Mouse (Mus musculus): Measurements from ENCODE around the gene Pkp4. TPM values are rescaled to one million over a fixed set of nuclear protein-coding genes. Genes with fewer than 3 reads are reported as not detected.

Gene Pkp4
- total RNA-seq, 1 experiment: 54.3 TPM

DNA sequence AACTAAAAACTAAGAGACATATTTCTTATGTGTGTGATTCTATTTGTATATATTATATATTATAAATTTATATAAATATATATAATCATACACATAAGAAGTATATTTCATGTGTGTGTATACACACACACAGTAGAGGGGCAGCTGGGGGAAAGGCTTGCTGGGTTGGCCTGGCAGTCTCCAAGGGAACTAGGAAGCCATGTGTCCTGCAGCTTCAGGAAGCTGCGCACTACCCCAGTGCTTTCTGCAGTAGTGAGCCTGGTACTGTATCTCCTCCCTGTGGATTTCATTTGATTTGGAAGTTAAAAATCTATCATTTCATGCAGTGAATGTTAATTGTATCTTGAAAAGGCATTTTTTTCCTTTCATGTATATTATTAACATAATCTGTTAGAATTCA, 180.2 kb downstream of the Pkp4 start:
- Histone ChIP-seq H3K27ac (ENCODE audit: insufficient read depth, low read depth, low read length, poor library complexity, severe bottlenecking) (no peak overlapping the region), H3K4me1 (ENCODE audit: control insufficient read depth in 2 of 2, insufficient read depth in 2 of 2, low read length in 2 of 2, poor library complexity in 1 of 2) (peaks cover 0 to 2% of the 10 kb centered on the region in 2 experiments; a peak in 1 of 4 replicates), H3K36me3 (ENCODE audit: control insufficient read depth, insufficient read depth, low read length, poor library complexity, severe bottlenecking) (peaks cover 44% of the 10 kb centered on the region), H3K9ac (ENCODE audit: insufficient read depth, low read depth, low read length, poor library complexity, severe bottlenecking) (no peak overlapping the region), H3K4me3 (ENCODE audit: insufficient read depth in 1 of 2, low read depth in 1 of 2, low read length in 2 of 2, poor library complexity in 1 of 2, severe bottlenecking in 1 of 2) (no peak overlapping the region), H3K9me3 (ENCODE audit: control insufficient read depth, insufficient read depth, low read depth, low read length) (no peaks in the 10 kb centered on the region)
- in situ Hi-C loops (cut with MboI; ENCODE audit: low sequenced_read_pairs in 2 of 2, unreplicated experiment in 2 of 2): no loop called here
- TF ChIP-seq HCFC1 (IDR thresholded peaks at IDR 0.05; ENCODE audit: borderline replicate concordance, insufficient read depth, low read length) (no peak), MAFK (IDR thresholded peaks at IDR 0.05; ENCODE audit: insufficient read depth, low read depth, low read length) (no peak), ZNF384 (IDR thresholded peaks at IDR 0.05; ENCODE audit: low read depth, low read length) (no peak), ZC3H11A (IDR thresholded peaks at IDR 0.05; ENCODE audit: borderline replicate concordance, low read depth, low read length) (no peak), CHD2 (IDR thresholded peaks at IDR 0.05; ENCODE audit: low read depth, low read length) (no peak)
- DNase-seq (ENCODE audit: low read depth, low spot score): no peak

DNA sequence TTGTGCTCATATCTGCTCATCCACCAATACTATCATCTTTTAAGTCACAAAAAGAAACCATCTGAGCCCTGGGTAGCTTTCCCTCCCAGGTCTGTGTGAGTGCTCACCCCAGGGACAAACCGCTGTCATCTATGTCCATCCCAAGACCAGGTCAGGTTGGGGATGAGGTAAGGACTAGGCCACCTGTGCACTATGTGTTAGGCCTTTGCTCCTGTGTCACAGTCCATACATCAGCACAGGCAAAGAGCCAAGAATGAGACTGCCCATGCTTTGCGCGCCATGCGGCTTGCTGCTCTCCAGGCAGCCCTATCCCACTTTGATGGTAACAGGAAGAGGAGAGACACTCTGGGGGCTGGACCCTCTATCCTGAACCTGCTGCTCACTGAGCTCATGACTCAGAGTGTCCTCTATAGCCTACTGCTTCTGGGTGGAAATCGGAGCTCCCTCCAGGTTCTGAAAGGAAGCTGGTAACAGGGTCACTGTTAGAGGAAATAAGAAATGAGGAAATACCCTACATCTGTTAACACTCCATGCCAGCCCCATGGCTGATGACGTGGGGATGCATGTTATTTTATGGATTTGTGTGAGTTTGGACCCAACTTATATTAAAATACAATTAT, 182.1 kb downstream of the Pkp4 start:
- no peak for DNase-seq (ENCODE audit: low read depth, low spot score)
- TF ChIP-seq MAFK (IDR thresholded peaks at IDR 0.05; ENCODE audit: insufficient read depth, low read depth, low read length): no peak
- no peak for TF ChIP-seq ZC3H11A (IDR thresholded peaks at IDR 0.05; ENCODE audit: borderline replicate concordance, low read depth, low read length)
- no peak for TF ChIP-seq ZNF384 (IDR thresholded peaks at IDR 0.05; ENCODE audit: low read depth, low read length)
- no peak for TF ChIP-seq HCFC1 (IDR thresholded peaks at IDR 0.05; ENCODE audit: borderline replicate concordance, insufficient read depth, low read length)
- TF ChIP-seq CHD2 (IDR thresholded peaks at IDR 0.05; ENCODE audit: low read depth, low read length): no peak
- Histone ChIP-seq H3K4me1 (ENCODE audit: control insufficient read depth in 2 of 2, insufficient read depth in 2 of 2, low read length in 2 of 2, poor library complexity in 1 of 2) (peaks cover 0 to 9% of the 10 kb centered on the region in 2 experiments; a peak in 2 of 4 replicates), H3K9me3 (ENCODE audit: control insufficient read depth, insufficient read depth, low read depth, low read length) (no peaks in the 10 kb centered on the region), H3K36me3 (ENCODE audit: control insufficient read depth, insufficient read depth, low read length, poor library complexity, severe bottlenecking) (peaks cover 38% of the 10 kb centered on the region), H3K4me3 (ENCODE audit: insufficient read depth in 1 of 2, low read depth in 1 of 2, low read length in 2 of 2, poor library complexity in 1 of 2, severe bottlenecking in 1 of 2) (no peak overlapping the region), H3K9ac (ENCODE audit: insufficient read depth, low read depth, low read length, poor library complexity, severe bottlenecking) (no peak overlapping the region), H3K27ac (ENCODE audit: insufficient read depth, low read depth, low read length, poor library complexity, severe bottlenecking) (no peak overlapping the region)
- in situ Hi-C loops (cut with MboI; ENCODE audit: low sequenced_read_pairs in 2 of 2, unreplicated experiment in 2 of 2): no loop called here

DNA sequence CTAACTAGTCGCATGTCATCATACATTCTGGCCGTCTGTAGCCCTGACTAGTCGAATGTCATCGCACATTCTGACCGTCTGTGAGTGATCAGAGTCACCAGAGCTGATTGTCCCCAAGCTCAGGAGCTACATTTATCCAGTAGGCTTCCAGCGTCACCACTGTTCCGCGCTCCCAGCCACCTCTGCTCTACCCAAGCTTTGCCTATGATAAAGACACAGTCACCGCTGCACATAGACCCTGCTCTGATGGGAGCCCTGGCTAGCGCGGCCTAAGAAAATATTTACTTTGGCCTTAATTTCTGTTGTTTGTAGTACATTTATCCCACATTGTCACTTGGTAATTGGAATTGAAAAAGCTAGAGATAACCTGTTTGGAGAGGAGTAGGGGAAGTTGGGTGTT, 183.2 kb downstream of the Pkp4 start:
- H3K4me1 ChIP-seq (ENCODE audit: control insufficient read depth in 2 of 2, insufficient read depth in 2 of 2, low read length in 2 of 2, poor library complexity in 1 of 2): peaks cover 0 to 17% of the 10 kb centered on the region in 2 experiments; a peak in 2 of 4 replicates

DNA sequence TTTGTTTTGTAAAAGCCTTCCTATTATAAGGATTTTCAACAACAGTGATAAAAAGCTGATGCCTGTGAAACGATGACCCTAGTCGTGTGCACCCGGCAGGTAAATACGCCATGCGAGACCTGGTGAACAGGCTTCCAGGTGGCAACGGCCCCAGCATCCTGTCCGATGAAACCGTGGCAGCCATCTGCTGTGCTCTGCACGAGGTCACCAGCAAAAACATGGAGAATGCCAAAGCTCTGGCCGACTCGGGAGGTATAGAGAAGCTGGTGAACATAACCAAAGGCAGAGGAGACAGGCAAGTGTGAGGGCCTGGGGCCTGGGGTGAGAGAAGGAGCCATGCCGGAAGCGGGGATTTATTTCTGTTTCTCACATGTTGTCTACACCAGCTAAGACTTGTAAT, 184.0 kb downstream of the Pkp4 start:
- in situ Hi-C loops (cut with MboI; ENCODE audit: low sequenced_read_pairs in 2 of 2, unreplicated experiment in 2 of 2): no loop called here
- Histone ChIP-seq H3K9ac (ENCODE audit: insufficient read depth, low read depth, low read length, poor library complexity, severe bottlenecking) (no peak overlapping the region), H3K4me3 (ENCODE audit: insufficient read depth in 1 of 2, low read depth in 1 of 2, low read length in 2 of 2, poor library complexity in 1 of 2, severe bottlenecking in 1 of 2) (no peak overlapping the region), H3K4me1 (ENCODE audit: control insufficient read depth in 2 of 2, insufficient read depth in 2 of 2, low read length in 2 of 2, poor library complexity in 1 of 2) (peaks cover 2 to 21% of the 10 kb centered on the region in 2 experiments; a peak in 2 of 4 replicates), H3K27ac (ENCODE audit: insufficient read depth, low read depth, low read length, poor library complexity, severe bottlenecking) (no peak overlapping the region), H3K36me3 (ENCODE audit: control insufficient read depth, insufficient read depth, low read length, poor library complexity, severe bottlenecking) (peaks cover 36% of the 10 kb centered on the region), H3K9me3 (ENCODE audit: control insufficient read depth, insufficient read depth, low read depth, low read length) (no peaks in the 10 kb centered on the region)
- TF ChIP-seq ZNF384 (IDR thresholded peaks at IDR 0.05; ENCODE audit: low read depth, low read length) (no peak), CHD2 (IDR thresholded peaks at IDR 0.05; ENCODE audit: low read depth, low read length) (no peak), HCFC1 (IDR thresholded peaks at IDR 0.05; ENCODE audit: borderline replicate concordance, insufficient read depth, low read length) (no peak), MAFK (IDR thresholded peaks at IDR 0.05; ENCODE audit: insufficient read depth, low read depth, low read length) (no peak), ZC3H11A (IDR thresholded peaks at IDR 0.05; ENCODE audit: borderline replicate concordance, low read depth, low read length) (no peak)
- no peak for DNase-seq (ENCODE audit: low read depth, low spot score)

More for the DNA sequence above, 183.2 kb downstream of the Pkp4 start:
- Histone ChIP-seq H3K9me3 (ENCODE audit: control insufficient read depth, insufficient read depth, low read depth, low read length) (no peaks in the 10 kb centered on the region), H3K27ac (ENCODE audit: insufficient read depth, low read depth, low read length, poor library complexity, severe bottlenecking) (no peak overlapping the region), H3K36me3 (ENCODE audit: control insufficient read depth, insufficient read depth, low read length, poor library complexity, severe bottlenecking) (peaks cover 38% of the 10 kb centered on the region), H3K4me3 (ENCODE audit: insufficient read depth in 1 of 2, low read depth in 1 of 2, low read length in 2 of 2, poor library complexity in 1 of 2, severe bottlenecking in 1 of 2) (no peak overlapping the region), H3K9ac (ENCODE audit: insufficient read depth, low read depth, low read length, poor library complexity, severe bottlenecking) (no peak overlapping the region)
- in situ Hi-C loops (cut with MboI; ENCODE audit: low sequenced_read_pairs in 2 of 2, unreplicated experiment in 2 of 2): no loop called here
- TF ChIP-seq ZC3H11A (IDR thresholded peaks at IDR 0.05; ENCODE audit: borderline replicate concordance, low read depth, low read length) (no peak), HCFC1 (IDR thresholded peaks at IDR 0.05; ENCODE audit: borderline replicate concordance, insufficient read depth, low read length) (no peak), CHD2 (IDR thresholded peaks at IDR 0.05; ENCODE audit: low read depth, low read length) (no peak), MAFK (IDR thresholded peaks at IDR 0.05; ENCODE audit: insufficient read depth, low read depth, low read length) (no peak), ZNF384 (IDR thresholded peaks at IDR 0.05; ENCODE audit: low read depth, low read length) (no peak)
- no peak for DNase-seq (ENCODE audit: low read depth, low spot score)

All from ES-E14 (cell line).